Mouse (Mus musculus) G1E (cell line): Measurements from ENCODE around the gene Frmd5. TPM values are rescaled to one million over a fixed set of nuclear protein-coding genes. Genes with fewer than 3 reads are reported as not detected.

ENCODE experiments used
- ATAC-seq: 2 replicates; pipeline ENCODE4 v1.8.0; 2016; ENCODE audit warnings: mild to moderate bottlenecking; ENCODE audit not compliant: insufficient number of reproducible peaks, poor library complexity, low FRiP score, severe bottlenecking; ENCODE audit errors: extremely low read depth
- DNase-seq: peaks from one replicate; pipeline ENCODE4 v3.0.0; 2012; ENCODE audit warnings: low spot score
- H3K27me3 ChIP-seq: 2 replicates; pipeline ENCODE4 v1.6.1; 2012; ENCODE audit warnings: mild to moderate bottlenecking, low read length, inconsistent platforms; ENCODE audit not compliant: insufficient read depth
- H3K36me3 ChIP-seq: replicated peaks from 2 replicates; pipeline ENCODE3; 2012; ENCODE audit warnings: mild to moderate bottlenecking, inconsistent platforms
- H3K4me1 ChIP-seq: 2 replicates; pipeline ENCODE4 v1.6.1; 2012; ENCODE audit warnings: low read depth, low read length, inconsistent platforms, mixed read lengths; ENCODE audit not compliant: insufficient read depth
- H3K4me3 ChIP-seq: 2 replicates; pipeline ENCODE4 v1.5.1; 2012; ENCODE audit warnings: low read depth, mild to moderate bottlenecking, inconsistent platforms, low read length, moderate library complexity, mixed read lengths
- H3K9me3 ChIP-seq: replicated peaks from 2 replicates; pipeline ENCODE4 v1.6.1; 2012; ENCODE audit warnings: inconsistent platforms
- CTCF ChIP-seq: IDR thresholded peaks from 2 replicates; pipeline ENCODE4 v1.5.1; 2012; ENCODE audit warnings: low read depth, low read length, inconsistent platforms, mixed read lengths
- GATA1 ChIP-seq: IDR thresholded peaks from 2 replicates; pipeline ENCODE4 v1.6.1; 2012; ENCODE audit warnings: borderline replicate concordance, low read length, inconsistent platforms, mixed read lengths
- GATA2 ChIP-seq: IDR thresholded peaks from 2 replicates; pipeline ENCODE4 v1.6.1; 2012; ENCODE audit warnings: low read depth, low read length, inconsistent platforms, borderline replicate concordance
- POLR2AphosphoS5 ChIP-seq: IDR thresholded peaks from 2 replicates; pipeline ENCODE4 v1.6.1; 2012; ENCODE audit warnings: low read depth, low read length, inconsistent platforms; ENCODE audit not compliant: insufficient replicate concordance
- TAL1 ChIP-seq: conservative IDR thresholded peaks from 2 replicates; pipeline ENCODE4 v1.6.1; 2012; ENCODE audit warnings: low read depth, low read length, inconsistent platforms, mixed read lengths
- polyA plus RNA-seq: library from polyadenylated mRNA; stranded (reverse); fragments of >175 nt; gene quantifications from 2 replicates; pipeline ENCODE4 v1.2.3, GENCODE M21; 2012
- total RNA-seq, 2 experiments: library from RNA; stranded (forward) in 1 of 2; stranded (reverse) in 1 of 2; fragments of 200-1000 nt in 1 of 2; fragments of >200 nt in 1 of 2; fragmentation: Nextera tagmentation in 1 of 2; gene quantifications; 2 replicates each; pipeline ENCODE4 v1.2.3; 2014 to 2017

The Frmd5 gene
- total and polyA plus RNA-seq, 3 experiments = 12.8 to 79.4 (median 20.6) TPM

DNA sequence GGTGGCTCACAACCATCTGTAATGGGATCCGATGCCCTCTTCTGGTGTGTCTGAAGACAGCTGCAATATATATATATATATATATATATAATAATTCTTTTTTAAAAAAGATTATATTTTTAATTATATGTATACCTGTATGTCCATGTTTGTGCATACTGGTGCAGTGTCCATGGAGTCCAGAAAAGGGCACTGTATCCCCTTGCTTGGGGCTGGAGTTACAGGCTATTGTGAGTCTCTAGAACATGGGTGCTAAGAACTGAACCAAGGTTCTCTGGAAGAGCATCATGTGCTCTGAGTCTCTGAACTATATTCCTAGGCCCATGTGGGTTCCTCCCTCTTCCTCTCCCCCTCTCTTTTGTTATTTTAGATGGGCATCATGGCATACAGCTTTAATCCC is 50.6 kb downstream of the Frmd5 start:
- no peak for DNase-seq
- ATAC-seq = no peak
- no peaks in the 10 kb centered on the region for H3K9me3 ChIP-seq
- no peak for TF ChIP-seq CTCF
- no peak for TF ChIP-seq GATA2
- TF ChIP-seq TAL1 = no peak
- TF ChIP-seq POLR2AphosphoS5 = no peak
- TF ChIP-seq GATA1 = no peak
- H3K36me3 ChIP-seq = no peaks in the 10 kb centered on the region
- no peaks in the 10 kb centered on the region for H3K27me3 ChIP-seq
- H3K4me3 ChIP-seq = no peak overlapping the region
- no peaks in the 10 kb centered on the region; the same call in 1 of the 2 replicates for H3K4me1 ChIP-seq

- H3K36me3 ChIP-seq = no peaks in the 10 kb centered on the region
- H3K9me3 ChIP-seq = no peaks in the 10 kb centered on the region
- TF ChIP-seq GATA1 (no peak), GATA2 (no peak), CTCF (no peak), POLR2AphosphoS5 (no peak), TAL1 (no peak)
- DNase-seq (no peak), ATAC-seq (no peak)
- no peak overlapping the region for H3K4me3 ChIP-seq
- H3K27me3 ChIP-seq = no peaks in the 10 kb centered on the region
- no peaks in the 10 kb centered on the region; the same call in 1 of the 2 replicates for H3K4me1 ChIP-seq
These were observed 51.8 kb downstream of the Frmd5 start for GRCm38 (mm10) chr2:121755056-121755455.

- no peak for ATAC-seq
- DNase-seq = no peak
- no peak for TF ChIP-seq GATA1
- TF ChIP-seq POLR2AphosphoS5 = no peak
- no peak for TF ChIP-seq CTCF
- TF ChIP-seq TAL1 = no peak
- TF ChIP-seq GATA2 = no peak
- H3K9me3 ChIP-seq = no peaks in the 10 kb centered on the region
- H3K4me1 ChIP-seq = no peaks in the 10 kb centered on the region
- H3K4me3 ChIP-seq = no peak overlapping the region
- H3K36me3 ChIP-seq = no peaks in the 10 kb centered on the region
- H3K27me3 ChIP-seq = no peaks in the 10 kb centered on the region
These were observed 56.8 kb downstream of the Frmd5 start for GRCm38 (mm10) chr2:121750121-121750520.

DNA sequence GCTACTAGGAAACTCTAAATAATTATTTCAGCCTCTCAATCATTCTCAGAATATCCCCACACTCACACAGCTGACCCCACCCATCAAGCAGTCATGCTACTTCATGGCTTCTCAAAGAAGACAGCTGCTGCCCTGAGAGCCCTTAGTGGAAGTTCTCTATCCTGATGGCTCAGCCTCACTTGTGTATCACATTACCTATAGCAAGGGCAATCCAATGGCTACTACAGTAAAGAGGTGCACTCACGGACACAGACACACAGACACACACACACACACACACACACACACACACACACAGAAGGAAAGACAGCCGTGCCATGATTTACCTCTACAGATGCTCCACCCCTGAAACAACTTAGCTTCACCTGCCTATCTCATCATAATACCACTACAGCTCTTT is 65.7 kb downstream of the Frmd5 start:
- ATAC-seq (no peak), DNase-seq (no peak)
- H3K36me3 ChIP-seq = no peaks in the 10 kb centered on the region
- H3K9me3 ChIP-seq = no peaks in the 10 kb centered on the region
- H3K4me3 ChIP-seq = no peak overlapping the region
- TF ChIP-seq CTCF = no peak
- no peak for TF ChIP-seq POLR2AphosphoS5
- TF ChIP-seq GATA2 = no peak
- no peak for TF ChIP-seq GATA1
- no peak for TF ChIP-seq TAL1
- H3K27me3 ChIP-seq = no peaks in the 10 kb centered on the region
- no peaks in the 10 kb centered on the region for H3K4me1 ChIP-seq

GRCm38 (mm10) chr2:121739410-121739809 is 67.5 kb downstream of the Frmd5 start:
- H3K9me3 ChIP-seq = no peaks in the 10 kb centered on the region
- no peaks in the 10 kb centered on the region for H3K27me3 ChIP-seq
- no peak overlapping the region for H3K4me3 ChIP-seq
- 0 out of 2 replicates have a peak, but pooled peaks cover 2% of the 10 kb centered on the region for H3K4me1 ChIP-seq
- no peak for DNase-seq
- TF ChIP-seq CTCF = no peak
- TF ChIP-seq TAL1 = no peak
- no peak for TF ChIP-seq POLR2AphosphoS5
- TF ChIP-seq GATA1 = no peak
- H3K36me3 ChIP-seq = no peaks in the 10 kb centered on the region
- no peak for ATAC-seq

DNA sequence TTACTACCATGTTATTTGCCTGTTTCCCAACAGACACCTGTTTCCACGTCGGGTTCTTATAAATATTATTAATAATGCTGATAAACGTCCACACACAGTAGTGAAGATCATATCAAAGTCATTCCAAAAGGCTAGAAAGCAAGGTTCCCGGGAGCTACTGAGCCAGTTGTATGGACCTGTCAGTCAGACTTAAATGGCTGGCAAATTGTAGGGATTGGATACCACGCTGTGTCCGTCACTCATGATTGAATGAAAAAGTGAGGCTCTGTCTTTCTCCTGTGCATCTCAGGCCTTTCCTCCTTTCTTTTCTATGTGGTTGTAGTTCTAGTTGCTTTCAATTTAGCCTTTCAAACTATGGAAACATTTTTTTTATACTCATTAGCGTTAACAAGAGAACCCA is 73.5 kb downstream of the Frmd5 start:
- TF ChIP-seq POLR2AphosphoS5 (no peak), GATA1 (no peak), CTCF (no peak), GATA2 (no peak), TAL1 (no peak)
- Histone ChIP-seq H3K4me3 (no peak overlapping the region), H3K9me3 (no peaks in the 10 kb centered on the region), H3K27me3 (no peaks in the 10 kb centered on the region), H3K36me3 (no peaks in the 10 kb centered on the region), H3K4me1 (0 out of 2 replicates have a peak, but pooled peaks cover 2% of the 10 kb centered on the region)
- no peak for DNase-seq
- no peak for ATAC-seq
